Mouse (Mus musculus): ENCODE measurements around the gene Akap6. TPM values are rescaled to one million over a fixed set of nuclear protein-coding genes. Genes with fewer than 3 reads are reported as not detected.

Akap6 gene
- polyA plus RNA-seq, 1 experiment from 2014 or later: 0.11 TPM

- Histone ChIP-seq H3K36me3 (ENCODE audit: insufficient read depth, low read length) (no peaks in the 10 kb centered on the region), H3K4me2 (ENCODE audit: low read length) (peak overlapping the region; percentile 41), H3K27me3 (ENCODE audit: insufficient read depth, low read length) (no peaks in the 10 kb centered on the region), H3K9me3 (replicated peaks; ENCODE audit: low read length) (no peaks in the 10 kb centered on the region), H3K4me1 (replicated peaks; ENCODE audit: insufficient read depth, low read length) (0 out of 2 replicates have a peak, but pooled peaks cover 5% of the 10 kb centered on the region), H3K9ac (ENCODE audit: low read depth, low read length) (no peak overlapping the region), H3K4me3 (replicated peaks; ENCODE audit: low read depth, low read length) (peak overlapping the region; percentile 11; the same call in 1 of the 2 replicates), H3K27ac (no peak overlapping the region)
- ATAC-seq (replicated peaks; ENCODE audit: low FRiP score, low read depth) (no peak), DNase-seq (ENCODE audit: low spot score) (peak; percentile 66)
- WGBS: 30% methylated on average over 14 of the region's 14 CpGs
- no peak for TF ChIP-seq CTCF (IDR thresholded peaks at IDR 0.05; ENCODE audit: low read depth)
Measured at GRCm38 (mm10) chr12:53033404-53033913, 334.3 kb downstream of the Akap6 start.

GRCm38 (mm10) chr12:53040634-53041033 lies 341.5 kb downstream of the Akap6 start:
- 88% methylated on average over 5 of the region's 5 CpGs for WGBS
- Histone ChIP-seq H3K4me3 (replicated peaks; ENCODE audit: low read depth, low read length) (no peak overlapping the region), H3K27me3 (ENCODE audit: insufficient read depth, low read length) (no peaks in the 10 kb centered on the region), H3K4me1 (replicated peaks; ENCODE audit: insufficient read depth, low read length) (no peaks in the 10 kb centered on the region), H3K4me2 (ENCODE audit: low read length) (no peak overlapping the region), H3K36me3 (ENCODE audit: insufficient read depth, low read length) (no peaks in the 10 kb centered on the region), H3K9me3 (replicated peaks; ENCODE audit: low read length) (no peaks in the 10 kb centered on the region), H3K9ac (ENCODE audit: low read depth, low read length) (no peak overlapping the region), H3K27ac (no peak overlapping the region)
- DNase-seq (ENCODE audit: low spot score): no peak
- TF ChIP-seq CTCF (IDR thresholded peaks at IDR 0.05; ENCODE audit: low read depth): no peak
- ATAC-seq (replicated peaks; ENCODE audit: low FRiP score, low read depth): no peak

- ATAC-seq (replicated peaks; ENCODE audit: low FRiP score, low read depth): no peak
- peak; percentile 85 for DNase-seq (ENCODE audit: low spot score)
Measured at GRCm38 (mm10) chr12:53042739-53043138, 343.6 kb downstream of the Akap6 start.

GRCm38 (mm10) chr12:53057606-53058005 lies 358.4 kb downstream of the Akap6 start:
- H3K36me3 ChIP-seq (ENCODE audit: insufficient read depth, low read length): no peaks in the 10 kb centered on the region
- whole genome bisulfite sequencing: 82% methylated on average over 7 of the region's 7 CpGs
- no peak overlapping the region for H3K4me3 ChIP-seq (replicated peaks; ENCODE audit: low read depth, low read length)
- H3K27me3 ChIP-seq (ENCODE audit: insufficient read depth, low read length): no peaks in the 10 kb centered on the region
- ATAC-seq (replicated peaks; ENCODE audit: low FRiP score, low read depth): no peak
- no peak overlapping the region for H3K27ac ChIP-seq
- no peaks in the 10 kb centered on the region for H3K9me3 ChIP-seq (replicated peaks; ENCODE audit: low read length)
- no peak for DNase-seq (ENCODE audit: low spot score)
- no peak overlapping the region for H3K4me2 ChIP-seq (ENCODE audit: low read length)
- TF ChIP-seq CTCF (IDR thresholded peaks at IDR 0.05; ENCODE audit: low read depth): no peak
- no peak overlapping the region for H3K9ac ChIP-seq (ENCODE audit: low read depth, low read length)
- H3K4me1 ChIP-seq (replicated peaks; ENCODE audit: insufficient read depth, low read length): no peaks in the 10 kb centered on the region

More at GRCm38 (mm10) chr12:53042739-53043138, 343.6 kb downstream of the Akap6 start:
- TF ChIP-seq CTCF (IDR thresholded peaks at IDR 0.05; ENCODE audit: low read depth): peak; percentile 87
- Histone ChIP-seq H3K27ac (no peak overlapping the region), H3K4me3 (replicated peaks; ENCODE audit: low read depth, low read length) (no peak overlapping the region), H3K4me1 (replicated peaks; ENCODE audit: insufficient read depth, low read length) (no peaks in the 10 kb centered on the region), H3K27me3 (ENCODE audit: insufficient read depth, low read length) (no peaks in the 10 kb centered on the region), H3K9ac (ENCODE audit: low read depth, low read length) (no peak overlapping the region), H3K36me3 (ENCODE audit: insufficient read depth, low read length) (no peaks in the 10 kb centered on the region), H3K4me2 (ENCODE audit: low read length) (no peak overlapping the region), H3K9me3 (replicated peaks; ENCODE audit: low read length) (no peaks in the 10 kb centered on the region)
- 23% methylated on average over 5 of the region's 5 CpGs for WGBS

GRCm38 (mm10) chr12:53060903-53061302 lies 361.7 kb downstream of the Akap6 start:
- H3K9ac ChIP-seq (ENCODE audit: low read depth, low read length): no peak overlapping the region
- DNase-seq (ENCODE audit: low spot score): no peak
- H3K27me3 ChIP-seq (ENCODE audit: insufficient read depth, low read length): no peaks in the 10 kb centered on the region
- H3K4me2 ChIP-seq (ENCODE audit: low read length): no peak overlapping the region
- TF ChIP-seq CTCF (IDR thresholded peaks at IDR 0.05; ENCODE audit: low read depth): no peak
- no peaks in the 10 kb centered on the region for H3K36me3 ChIP-seq (ENCODE audit: insufficient read depth, low read length)
- no peak for ATAC-seq (replicated peaks; ENCODE audit: low FRiP score, low read depth)
- no peak overlapping the region for H3K4me3 ChIP-seq (replicated peaks; ENCODE audit: low read depth, low read length)
- H3K4me1 ChIP-seq (replicated peaks; ENCODE audit: insufficient read depth, low read length): no peaks in the 10 kb centered on the region
- WGBS: 85% methylated on average over 6 of the region's 6 CpGs
- H3K9me3 ChIP-seq (replicated peaks; ENCODE audit: low read length): no peaks in the 10 kb centered on the region
- no peak overlapping the region for H3K27ac ChIP-seq

- Histone ChIP-seq H3K4me3 (replicated peaks; ENCODE audit: low read depth, low read length) (no peak overlapping the region), H3K4me1 (replicated peaks; ENCODE audit: insufficient read depth, low read length) (no peaks in the 10 kb centered on the region), H3K9me3 (replicated peaks; ENCODE audit: low read length) (no peaks in the 10 kb centered on the region), H3K27ac (no peak overlapping the region), H3K4me2 (ENCODE audit: low read length) (no peak overlapping the region), H3K36me3 (ENCODE audit: insufficient read depth, low read length) (no peaks in the 10 kb centered on the region), H3K9ac (ENCODE audit: low read depth, low read length) (no peak overlapping the region), H3K27me3 (ENCODE audit: insufficient read depth, low read length) (no peaks in the 10 kb centered on the region)
- no peak for TF ChIP-seq CTCF (IDR thresholded peaks at IDR 0.05; ENCODE audit: low read depth)
- DNase-seq (ENCODE audit: low spot score): peak; percentile 18
- WGBS: 19% methylated on average over 7 of the region's 7 CpGs
- no peak for ATAC-seq (replicated peaks; ENCODE audit: low FRiP score, low read depth)
Measured at GRCm38 (mm10) chr12:53061466-53062124, 362.4 kb downstream of the Akap6 start.
